Mouse (Mus musculus): ENCODE measurements at regions not wholly inside any gene's neighbourhood (a gene's known extent, or its start where the extent isn't known, plus 50 kb on each side); places are given as distances from the start of the nearest gene placed in this dataset.

DNA sequence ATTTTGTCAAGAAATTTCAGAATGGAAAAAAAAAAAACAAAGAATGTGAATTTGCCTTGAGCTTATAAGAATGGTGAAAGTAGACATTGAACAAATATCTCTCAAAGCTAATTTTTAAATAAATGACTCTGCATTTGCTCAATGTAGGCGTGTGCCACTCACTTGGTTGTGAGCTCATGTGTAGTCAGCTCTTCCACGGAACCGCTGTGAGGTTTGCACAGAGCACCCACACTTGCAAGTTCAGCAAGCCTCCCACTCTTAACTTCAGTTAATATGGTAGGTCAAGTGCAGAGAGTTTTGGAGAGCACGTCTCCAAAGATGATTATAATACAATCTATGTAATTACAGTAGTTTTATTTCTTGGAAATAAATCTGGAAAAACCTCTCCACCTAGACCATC, 479.9 kb upstream of the Mef2c start:
- in situ Hi-C loops (cut with MboI) = no loop called here

DNA sequence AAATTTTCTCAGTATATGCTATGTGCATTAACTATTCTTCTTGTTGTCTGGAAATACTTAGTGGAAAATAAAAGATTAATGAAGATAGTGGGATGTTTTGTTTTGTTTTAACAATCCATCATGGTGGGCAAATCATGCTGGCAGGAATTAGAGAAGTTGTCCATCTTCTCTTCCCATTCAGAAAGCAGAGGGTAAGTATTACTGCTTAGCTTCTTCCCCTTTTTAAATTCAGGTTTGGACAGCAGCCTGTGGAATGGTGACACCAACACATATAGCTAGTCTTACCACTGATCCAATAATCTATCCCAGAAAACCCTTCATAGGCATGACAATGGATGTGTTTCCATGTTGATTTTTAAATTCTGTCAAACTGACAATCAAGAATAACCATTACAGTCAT, 467.9 kb upstream of the Mef2c start:
- in situ Hi-C loops (cut with MboI) = no loop called here

DNA sequence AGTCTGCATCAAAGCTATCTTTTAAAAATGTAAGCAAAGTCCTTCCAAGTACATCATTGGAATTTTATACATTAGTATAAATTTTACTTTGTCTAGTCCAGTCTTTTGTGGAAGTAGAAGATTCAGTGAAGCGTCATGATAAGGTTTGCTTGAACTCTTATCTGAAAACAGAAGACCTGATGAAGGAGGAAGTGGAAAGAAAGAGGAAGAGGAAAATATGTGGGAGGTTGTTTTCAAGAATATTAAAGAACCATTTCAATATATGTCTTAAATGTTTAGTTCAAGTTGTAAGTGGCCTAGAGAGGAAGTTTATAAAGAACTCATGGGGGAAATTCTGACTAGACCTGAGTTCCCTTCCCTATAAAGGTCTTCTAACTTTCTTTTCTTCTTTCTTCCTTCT, 462.3 kb upstream of the Mef2c start:
- in situ Hi-C loops (cut with MboI) = no loop called here

DNA sequence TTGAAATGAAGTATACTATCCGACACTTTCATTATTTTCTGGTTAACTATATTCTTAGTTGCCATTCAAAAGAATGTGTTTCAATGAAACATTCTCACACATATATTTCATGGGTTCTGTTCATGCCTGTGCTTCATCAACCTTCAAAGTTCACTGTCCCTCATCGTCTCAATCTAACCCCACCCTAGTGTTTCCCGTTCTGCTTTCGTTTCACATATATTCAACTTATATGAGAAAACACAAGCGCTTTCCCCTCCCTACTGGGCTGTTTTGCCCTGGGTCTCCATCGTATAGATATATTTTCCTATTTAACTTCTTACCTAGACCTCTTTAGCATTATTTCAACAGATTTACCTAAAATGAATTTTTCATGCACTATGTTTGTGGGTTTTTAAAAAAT, 458.3 kb upstream of the Mef2c start:
- in situ Hi-C loops (cut with MboI) = no loop called here

DNA sequence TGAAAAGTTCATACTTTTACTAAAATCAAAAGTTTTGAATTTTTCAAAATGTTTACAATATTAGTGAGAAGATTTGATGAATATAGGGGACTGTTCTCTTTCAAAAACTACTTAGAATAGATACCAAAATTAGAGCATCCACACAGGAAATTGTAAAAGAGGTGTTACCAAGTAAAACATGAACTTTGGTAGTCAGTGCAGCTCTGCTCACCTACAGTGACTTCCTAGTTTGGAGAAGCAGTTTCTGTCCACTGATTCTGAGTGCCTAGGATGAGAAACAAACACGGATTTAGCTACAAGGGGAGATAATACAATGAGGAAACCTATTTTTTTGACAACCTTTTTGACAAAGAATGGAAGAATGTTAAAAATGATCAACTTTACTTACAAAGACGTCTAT, 457.9 kb upstream of the Mef2c start:
- in situ Hi-C loops (cut with MboI) = no loop called here

DNA sequence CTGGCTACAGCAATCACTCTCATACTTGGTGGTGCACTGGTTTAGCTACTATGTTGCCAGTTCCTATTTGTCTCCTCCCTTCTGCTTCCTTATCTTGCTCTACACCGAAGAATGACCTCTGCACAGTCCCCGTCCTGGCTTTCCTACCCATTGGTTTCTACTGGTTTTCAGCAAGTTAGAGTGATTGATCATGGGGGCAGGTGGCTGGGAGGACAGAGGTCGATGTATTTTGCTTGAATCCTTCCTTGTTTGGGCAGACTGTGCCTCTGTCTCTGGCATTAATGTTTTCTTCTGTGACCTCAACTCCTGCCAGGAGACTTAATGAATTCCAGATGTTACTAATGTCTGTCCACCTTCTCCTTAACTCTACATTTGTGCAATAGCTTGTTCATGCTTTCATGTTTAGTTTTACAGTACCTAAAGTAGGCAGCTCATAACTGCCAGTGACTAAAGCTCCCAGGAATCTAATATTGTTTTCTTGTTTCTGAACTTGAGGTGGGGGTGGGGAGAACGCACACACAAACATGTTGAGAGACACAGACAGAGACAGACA, 457.2 kb upstream of the Mef2c start:
- in situ Hi-C loops (cut with MboI) = no loop called here

DNA sequence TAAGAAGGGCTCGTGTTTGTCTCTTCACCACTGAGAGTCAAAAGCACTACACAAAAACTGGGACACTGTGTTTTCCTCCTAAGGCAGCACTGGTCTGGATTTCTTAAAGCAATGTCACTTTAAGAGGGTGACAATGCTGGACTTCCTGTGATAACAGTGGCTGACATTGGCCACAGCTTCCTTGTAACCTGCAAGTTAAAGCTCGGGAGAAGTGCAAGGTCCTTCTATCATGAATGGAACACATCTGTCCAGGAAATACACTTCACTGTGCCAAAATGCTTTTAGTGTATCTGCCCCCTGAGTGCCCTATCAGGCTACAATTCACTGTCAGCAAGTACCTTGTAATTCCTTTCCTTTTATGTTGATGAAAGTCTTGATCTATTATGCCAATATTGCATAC, 448.0 kb upstream of the Mef2c start:
- in situ Hi-C loops (cut with MboI) = loop anchor here (25.0 kb wide), 1 partner anchor 1119 kb away; no protein-coding TSS in a partner anchor

DNA sequence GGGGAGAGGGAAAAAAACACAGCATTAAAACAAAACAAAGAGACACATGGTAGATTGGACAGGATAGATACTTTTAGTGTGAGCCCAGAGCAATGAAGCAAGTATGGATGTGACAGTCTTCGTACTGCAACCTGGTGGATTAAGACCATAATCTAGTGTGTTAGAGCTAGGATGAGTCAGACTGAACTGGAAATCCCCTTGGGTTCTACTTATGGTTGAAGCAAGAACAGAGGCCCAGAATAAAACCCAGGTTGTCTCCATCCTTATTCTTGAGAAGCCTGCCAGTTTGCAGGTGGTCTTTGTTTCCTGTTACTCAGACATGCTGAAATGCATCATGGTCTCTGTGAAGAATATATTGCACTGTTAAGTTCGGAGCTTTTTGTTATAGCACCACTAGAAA, 447.4 kb upstream of the Mef2c start:
- in situ Hi-C loops (cut with MboI) = loop anchor here (25.0 kb wide), 1 partner anchor 1119 kb away; no protein-coding TSS in a partner anchor

DNA sequence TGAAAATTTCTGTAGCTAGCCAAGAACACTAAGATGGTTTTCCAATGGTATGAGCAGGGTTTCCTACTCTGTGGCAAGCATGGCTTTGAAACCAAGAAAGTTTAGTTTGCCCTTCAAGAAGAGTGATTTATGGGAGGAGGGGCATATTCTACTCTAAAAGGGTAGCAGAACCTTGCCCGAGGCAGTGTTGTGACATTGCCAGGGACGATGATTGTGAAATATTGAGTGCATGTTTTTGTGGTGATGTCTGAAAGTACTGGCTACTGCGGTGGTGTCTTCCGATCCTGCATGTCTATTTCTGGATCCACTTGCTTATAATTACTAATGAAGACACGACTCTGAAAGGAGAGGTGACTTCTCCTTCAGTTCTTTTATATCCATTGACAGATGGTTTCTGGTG, 439.1 kb upstream of the Mef2c start:
- in situ Hi-C loops (cut with MboI) = loop anchor here (10.0 to 25.0 kb wide), 2 partner anchors 150 to 1127 kb away; no protein-coding TSS in a partner anchor

DNA sequence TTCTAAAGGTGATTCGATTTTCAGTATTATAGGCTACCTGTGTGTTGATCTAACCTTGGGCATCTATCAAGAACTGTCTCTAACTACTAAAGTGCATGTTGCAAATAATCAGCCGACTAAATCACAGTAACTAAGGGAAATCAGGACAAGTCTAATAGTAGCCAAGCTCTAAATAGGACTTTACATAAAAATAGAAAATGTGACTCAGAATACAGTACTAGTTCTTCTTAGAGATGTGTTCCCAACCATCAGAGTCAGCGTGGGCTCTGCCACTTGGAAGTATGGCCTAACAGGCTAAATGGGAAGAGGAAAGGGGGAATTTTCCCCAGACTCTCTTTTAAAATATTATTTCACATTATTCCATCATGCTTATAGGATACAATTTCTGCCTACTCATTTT, 438.6 kb upstream of the Mef2c start:
- in situ Hi-C loops (cut with MboI) = loop anchor here (10.0 to 25.0 kb wide), 2 partner anchors 150 to 1128 kb away; no protein-coding TSS in a partner anchor

DNA sequence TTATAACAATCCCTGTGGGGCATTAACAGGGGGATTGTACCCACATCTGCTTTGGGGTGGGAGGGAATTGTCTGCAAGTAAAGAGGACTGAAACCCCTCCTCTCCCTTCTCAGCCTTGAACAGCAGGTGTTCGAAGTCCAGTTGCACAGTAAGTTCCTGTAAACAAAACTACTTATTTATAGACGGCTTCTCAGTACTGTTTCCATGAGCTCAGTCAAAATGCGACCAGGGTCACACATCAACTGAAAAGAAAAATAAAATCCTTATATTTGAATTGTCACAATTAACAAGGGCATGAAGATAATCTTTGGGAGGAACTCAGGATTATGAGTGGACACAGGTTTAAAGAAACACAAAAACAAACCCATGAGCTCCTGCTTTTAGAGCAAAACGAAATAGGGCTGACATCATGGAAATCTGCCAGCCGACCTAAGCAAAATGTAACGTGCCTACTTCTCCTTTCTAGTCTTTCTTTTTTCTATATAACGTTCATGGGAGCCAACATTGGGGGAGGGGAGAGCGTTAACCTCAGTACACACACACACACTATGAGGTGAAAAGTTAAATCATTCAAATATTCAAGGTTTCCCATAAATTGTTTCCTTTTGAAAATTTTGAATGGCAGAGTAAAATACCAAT, 437.6 kb upstream of the Mef2c start:
- in situ Hi-C loops (cut with MboI) = loop anchor here (10.0 to 25.0 kb wide), 2 partner anchors 151 to 1129 kb away; no protein-coding TSS in a partner anchor

DNA sequence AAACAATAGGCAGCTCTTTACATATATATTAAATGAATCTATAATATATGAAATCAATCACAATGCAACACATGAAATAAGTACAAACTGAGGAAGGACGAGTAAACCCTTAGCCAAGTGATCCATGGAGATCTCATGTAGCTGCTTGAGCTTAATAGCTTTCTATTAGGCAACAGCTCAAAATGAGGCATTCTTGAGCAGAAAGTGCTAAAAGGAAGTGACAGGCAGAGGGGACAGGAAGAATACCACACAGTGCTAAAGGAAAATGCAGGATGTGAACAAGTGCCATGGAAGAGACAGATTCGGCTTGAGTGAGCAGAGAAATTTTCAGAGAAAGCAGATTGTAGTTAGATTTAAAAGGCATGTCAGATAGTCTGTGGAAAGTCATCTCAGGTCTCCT, 436.3 kb upstream of the Mef2c start:
- in situ Hi-C loops (cut with MboI) = loop anchor here (10.0 to 25.0 kb wide), 2 partner anchors 153 to 1130 kb away; no protein-coding TSS in a partner anchor

DNA sequence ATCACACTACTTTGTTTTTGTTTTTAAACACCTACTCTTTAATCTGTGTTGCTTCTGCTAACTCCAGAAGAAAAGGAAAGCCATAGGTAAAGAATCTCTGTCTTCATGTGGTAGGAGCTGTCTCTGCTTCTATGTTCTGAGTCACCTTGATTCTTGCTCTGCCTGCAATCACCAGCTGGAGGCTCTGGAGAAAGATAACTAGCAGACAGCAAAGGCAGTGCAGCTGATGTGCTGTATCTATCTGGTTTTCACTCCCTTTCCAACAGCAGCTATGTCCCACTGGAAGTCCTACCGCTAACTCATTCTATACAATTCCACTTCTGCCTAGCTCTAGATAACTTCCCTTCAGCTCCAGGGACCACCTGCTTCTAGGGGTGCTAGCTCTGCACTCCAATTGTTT, 435.2 kb upstream of the Mef2c start:
- in situ Hi-C loops (cut with MboI) = loop anchor here (10.0 to 25.0 kb wide), 2 partner anchors 154 to 1131 kb away; no protein-coding TSS in a partner anchor

DNA sequence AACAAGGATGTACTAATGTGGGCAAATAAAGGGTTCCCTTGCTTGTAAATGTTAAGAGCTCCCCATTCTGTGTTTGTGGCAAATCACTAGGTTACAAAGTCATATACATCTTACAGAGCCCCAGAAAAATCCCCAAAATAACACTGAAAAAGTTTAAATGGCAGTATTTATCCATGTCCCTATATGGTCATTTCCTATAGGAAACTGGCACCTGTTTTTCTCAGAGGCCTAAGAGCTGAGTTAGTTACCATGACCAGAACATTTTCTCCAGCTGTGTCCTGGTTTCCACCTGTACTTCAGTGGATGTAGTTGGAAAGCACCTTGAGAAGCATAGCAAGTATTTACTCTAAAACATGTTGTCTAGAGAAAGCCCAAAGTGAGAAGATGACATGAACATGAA, 434.5 kb upstream of the Mef2c start:
- in situ Hi-C loops (cut with MboI) = loop anchor here (10.0 to 25.0 kb wide), 2 partner anchors 154 to 1132 kb away; no protein-coding TSS in a partner anchor

DNA sequence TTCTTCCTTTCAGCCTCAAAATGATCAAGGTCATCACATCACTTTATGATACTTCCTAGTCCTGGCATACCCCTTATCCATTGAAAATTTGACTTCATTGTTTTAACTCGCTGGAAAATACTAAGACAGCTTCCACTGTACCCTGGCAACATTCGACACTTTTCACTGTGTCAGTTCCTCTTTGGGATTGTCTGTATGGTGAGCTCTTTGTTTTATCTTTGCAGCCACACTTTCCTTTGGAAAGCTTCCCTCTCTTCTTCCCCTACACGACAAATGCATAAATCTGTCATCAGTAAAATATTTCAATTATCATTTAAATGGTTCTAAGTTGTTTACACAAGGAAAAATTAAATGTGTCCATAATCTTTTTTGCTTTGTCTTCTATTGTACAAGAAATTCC, 431.8 kb upstream of the Mef2c start:
- in situ Hi-C loops (cut with MboI) = loop anchor here (10.0 to 25.0 kb wide), 3 partner anchors 453 to 1135 kb away; no protein-coding TSS in a partner anchor

DNA sequence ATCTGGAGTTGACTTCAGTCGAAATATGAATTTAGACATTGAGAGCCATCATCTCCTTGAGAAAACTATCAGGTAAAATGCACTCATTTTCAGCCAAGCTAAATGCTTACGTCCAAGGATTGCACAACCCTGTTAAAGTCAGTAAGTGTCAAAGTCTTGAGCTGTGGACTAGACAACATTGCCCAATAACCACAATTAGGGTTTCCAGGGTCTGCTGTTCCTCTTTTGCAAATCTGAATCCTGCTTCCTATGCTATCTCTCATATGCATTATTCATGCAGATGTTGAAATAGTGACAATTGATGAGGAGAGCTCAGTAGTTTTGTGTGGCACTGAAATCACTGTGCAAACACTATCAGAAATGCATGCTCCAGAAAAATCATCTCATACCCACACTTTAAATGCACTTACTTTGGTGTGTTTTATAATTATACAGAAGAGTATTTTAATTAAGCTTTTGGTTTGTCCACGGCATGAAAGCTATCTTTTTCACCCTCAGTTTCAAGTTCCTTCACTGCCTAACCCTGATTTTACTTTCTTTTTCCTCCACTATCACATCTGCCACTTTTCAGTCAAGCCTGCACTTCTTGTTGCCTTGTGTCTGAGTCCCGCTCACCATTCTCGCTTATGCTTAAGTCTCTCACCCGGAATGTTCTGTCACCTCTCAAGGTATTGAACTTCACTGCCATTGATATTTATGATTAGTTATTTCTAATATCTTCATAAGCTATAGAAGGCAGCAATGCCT, 429.4 kb upstream of the Mef2c start:
- in situ Hi-C loops (cut with MboI) = loop anchor here (10.0 to 25.0 kb wide), 3 partner anchors 450 to 1137 kb away; no protein-coding TSS in a partner anchor

DNA sequence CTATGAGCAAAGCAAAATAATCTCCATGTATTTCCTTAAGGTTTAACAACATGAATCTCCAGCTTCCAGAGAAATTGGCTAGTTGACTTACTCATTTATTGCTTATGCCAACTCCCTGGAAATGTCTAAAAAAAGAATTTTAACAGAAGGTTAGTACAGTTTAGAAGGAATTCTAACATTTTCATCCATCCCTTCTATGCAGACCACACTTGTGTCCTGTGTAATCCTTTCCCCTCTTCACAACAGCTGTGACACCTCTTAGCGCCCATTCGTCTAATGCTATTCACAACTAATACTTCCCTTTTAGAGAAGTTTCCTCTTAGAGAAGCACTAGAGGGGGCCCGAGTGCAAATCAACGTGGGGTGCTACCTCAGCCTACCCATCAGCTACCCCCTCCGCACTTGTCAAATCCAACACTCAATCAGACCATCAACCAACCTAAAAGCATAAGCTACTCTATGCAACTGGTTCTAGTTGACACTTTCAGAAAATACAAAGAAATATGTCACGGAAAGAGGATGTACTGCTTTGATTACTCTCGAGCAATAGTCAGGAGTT, 428.4 kb upstream of the Mef2c start:
- in situ Hi-C loops (cut with MboI) = loop anchor here (10.0 kb wide), 2 partner anchors 449 to 579 kb away; no protein-coding TSS in a partner anchor

DNA sequence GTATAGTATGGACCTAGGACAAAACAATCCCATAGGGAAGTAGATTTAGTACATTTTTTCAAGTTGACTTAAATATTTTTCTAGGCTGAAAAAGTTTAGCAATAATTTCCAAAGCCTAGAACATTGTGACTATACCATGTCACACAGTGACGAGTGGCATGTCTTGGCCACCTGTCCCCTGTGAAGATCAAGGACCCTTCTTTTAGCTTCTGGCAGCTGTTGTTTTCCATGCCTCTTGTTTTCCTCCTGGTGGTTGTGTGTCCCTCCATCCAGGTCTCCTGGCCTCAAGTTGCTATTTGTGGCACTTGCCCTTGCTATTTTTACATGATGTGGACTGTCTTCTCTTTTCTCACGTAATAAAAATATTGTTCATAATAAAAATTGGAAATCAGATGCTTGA, 427.2 kb upstream of the Mef2c start:
- in situ Hi-C loops (cut with MboI) = loop anchor here (10.0 kb wide), 2 partner anchors 448 to 578 kb away; no protein-coding TSS in a partner anchor

DNA sequence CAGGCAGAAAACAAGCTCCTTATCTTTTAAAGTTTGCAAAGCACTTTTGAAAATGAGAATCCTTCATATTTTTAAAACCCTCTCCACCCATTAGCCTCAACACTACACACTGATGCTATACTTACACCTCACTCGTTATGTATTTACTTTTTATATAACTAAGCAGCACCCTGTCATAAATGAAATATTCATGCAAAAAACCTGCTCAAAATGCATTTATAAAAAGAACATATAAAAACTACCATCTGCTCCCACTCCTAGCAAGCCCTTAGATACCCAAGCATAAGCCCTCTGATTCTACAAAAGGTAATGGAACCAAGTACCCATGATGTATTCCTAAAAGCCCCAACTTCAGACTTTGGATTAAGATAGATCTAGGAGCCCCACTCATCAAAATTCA, 426.7 kb upstream of the Mef2c start:
- in situ Hi-C loops (cut with MboI) = loop anchor here (10.0 kb wide), 2 partner anchors 448 to 578 kb away; no protein-coding TSS in a partner anchor

DNA sequence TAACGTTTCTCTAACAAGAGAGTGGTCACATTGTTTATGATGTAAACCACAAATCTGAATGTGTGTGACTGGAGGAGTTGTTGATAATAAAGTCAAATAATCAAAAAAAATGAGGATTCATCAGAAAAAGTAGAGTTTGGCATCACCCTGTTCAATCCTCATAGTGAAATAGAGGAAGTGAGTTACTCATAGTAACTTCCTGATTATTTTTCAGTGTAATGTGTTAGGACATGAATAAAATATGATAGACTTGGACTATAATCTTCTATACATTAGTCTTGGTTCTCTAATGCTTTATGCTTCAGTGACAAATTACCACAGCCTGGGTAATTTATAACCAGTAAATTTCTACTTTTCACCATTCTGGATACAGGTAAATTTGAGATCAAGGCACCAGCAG, 424.5 kb upstream of the Mef2c start:
- in situ Hi-C loops (cut with MboI) = loop anchor here (10.0 kb wide), 2 partner anchors 446 to 576 kb away; no protein-coding TSS in a partner anchor

DNA sequence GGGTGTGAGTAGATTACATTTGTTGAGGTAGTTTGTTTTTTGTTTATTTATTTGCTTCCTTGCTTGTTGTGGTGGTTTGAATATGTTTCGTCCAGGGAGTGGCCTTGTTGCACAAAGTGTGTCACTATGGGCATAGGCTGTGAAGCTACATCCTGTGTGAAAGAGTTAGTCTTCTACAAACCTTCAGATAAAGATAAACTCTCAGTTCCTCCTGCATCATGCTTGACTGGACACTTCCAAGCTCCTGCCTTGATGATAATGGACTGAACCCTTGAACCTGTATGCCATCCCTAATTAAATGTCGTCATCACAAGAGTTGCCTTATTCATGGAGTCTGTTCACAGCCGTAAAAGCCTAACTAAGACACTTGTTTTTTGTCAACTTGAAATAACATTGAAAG, 418.9 kb upstream of the Mef2c start:
- in situ Hi-C loops (cut with MboI) = no loop called here

DNA sequence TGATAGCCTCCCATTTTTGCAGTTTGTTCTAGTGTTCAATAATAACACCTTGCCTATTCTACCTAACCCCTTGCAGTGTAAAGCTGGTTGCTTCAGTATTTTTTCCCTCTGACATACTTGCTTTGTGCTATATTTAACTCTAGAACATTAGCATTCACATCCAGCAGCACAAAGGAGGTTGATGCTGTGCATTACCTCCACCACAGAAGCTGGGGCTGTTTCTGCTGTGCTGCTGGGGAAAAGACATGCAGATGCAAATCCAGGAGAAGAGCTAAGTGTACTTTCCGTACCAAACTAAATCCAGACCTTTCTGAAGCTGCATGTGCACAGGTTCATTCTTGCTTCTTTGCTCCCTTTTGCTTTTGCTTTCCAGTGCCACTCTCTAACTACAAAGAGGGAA, 403.9 kb upstream of the Mef2c start:
- in situ Hi-C loops (cut with MboI) = no loop called here
